Mouse (Mus musculus) lung, postnatal 0 days (tissue): ENCODE results near the gene Ilf2.

Experiments used
- CTCF ChIP-seq: IDR thresholded peaks from 2 replicates; pipeline ENCODE4 v1.5.1; 2016; ENCODE audit warnings: antibody characterized with exemption, mild to moderate bottlenecking
- EP300 ChIP-seq: IDR thresholded peaks from 2 replicates; pipeline ENCODE4 v1.6.1; 2016; ENCODE audit warnings: antibody characterized with exemption, mild to moderate bottlenecking, control low read depth

- TF ChIP-seq CTCF (no peak), EP300 (no peak)
These were observed 11.1 kb downstream of the Ilf2 start for GRCm38 (mm10) chr3:90486998-90487397.
